Mouse (Mus musculus): Measurements from ENCODE around the gene Rnaseh2c.
A peak's percentile ranks its signal among the peaks of the same experiment; 100 is the strongest.

The Rnaseh2c gene

DNA sequence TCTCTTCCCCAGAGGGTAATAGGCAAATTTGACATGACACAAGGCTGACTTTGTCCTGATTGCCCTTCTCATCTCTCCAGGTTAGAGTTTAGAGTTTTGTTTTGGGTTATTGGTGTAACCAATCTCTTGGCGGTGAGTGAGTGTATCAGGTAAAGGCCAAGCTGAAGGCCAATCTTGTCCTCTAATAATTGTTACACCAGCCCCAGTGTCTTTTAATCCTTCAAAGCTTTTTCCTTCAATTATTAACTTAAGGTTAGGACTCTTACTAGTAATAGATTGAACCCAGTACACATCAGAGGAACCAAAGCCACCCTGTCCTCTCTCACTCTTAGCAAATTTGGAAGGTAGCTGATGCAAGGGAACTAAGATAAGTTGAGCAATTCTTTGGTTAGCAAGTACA is 26.3 kb upstream of the Rnaseh2c start:
- DNase-seq: peak; percentile 63

DNA sequence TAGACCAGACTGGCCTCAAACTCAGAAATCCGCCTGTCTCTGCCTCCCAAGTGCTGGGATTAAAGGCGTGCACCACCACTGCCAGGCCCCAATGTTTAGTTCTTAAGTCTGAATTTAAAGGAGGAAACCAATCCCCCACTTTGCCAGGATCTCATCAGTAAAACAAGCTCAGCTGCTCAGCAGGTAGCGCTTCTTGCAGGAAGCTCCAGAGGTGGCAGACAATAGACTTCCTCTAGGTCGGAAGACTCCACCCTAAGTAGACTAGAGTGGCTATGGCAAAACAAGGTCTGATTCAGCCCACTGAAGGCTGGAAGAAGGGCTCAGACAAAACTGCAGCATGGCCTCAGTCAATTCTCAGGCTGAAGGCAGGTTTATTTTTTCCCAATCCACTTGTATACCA is 21.7 kb upstream of the Rnaseh2c start:
- no peak for DNase-seq

DNA sequence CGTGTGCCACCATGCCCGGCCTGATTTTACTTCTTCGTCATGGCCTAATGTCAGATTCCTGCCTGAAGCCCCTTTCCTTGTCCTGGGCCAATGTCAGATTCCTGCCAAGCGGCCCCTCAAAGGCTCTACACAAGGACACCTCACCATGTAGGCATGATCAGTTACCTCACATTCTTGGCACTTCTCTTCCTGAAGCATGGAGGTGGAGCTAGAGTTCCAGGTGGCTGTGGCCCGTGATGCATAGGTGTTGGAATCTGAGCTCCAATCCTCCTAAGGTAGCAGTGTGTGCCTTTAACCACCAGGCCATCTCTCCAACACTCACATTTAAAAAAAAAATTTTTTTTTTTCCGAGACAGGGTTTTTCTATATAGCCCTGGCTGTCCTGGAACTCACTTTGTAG is 20.9 kb upstream of the Rnaseh2c start:
- no peak for DNase-seq

DNA sequence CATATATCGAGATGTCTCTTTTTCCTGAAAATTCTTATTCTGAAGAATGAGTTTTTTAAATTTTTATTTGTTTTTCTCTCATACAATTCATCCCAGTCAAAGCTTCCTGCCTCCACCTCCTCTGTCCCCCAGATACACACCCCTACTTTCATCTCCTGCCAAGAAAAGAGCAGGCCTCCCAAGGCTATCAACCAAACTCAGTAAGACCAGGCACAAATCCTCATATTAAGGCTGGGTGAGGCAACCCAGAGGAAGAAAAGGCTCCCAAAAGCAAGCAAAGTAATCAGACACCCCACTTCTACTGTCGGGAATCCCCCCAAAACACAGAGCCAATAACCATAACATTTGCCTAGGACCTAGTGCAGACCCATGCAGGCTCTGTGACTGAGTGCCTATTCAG is 19.7 kb upstream of the Rnaseh2c start:
- no peak for DNase-seq

DNA sequence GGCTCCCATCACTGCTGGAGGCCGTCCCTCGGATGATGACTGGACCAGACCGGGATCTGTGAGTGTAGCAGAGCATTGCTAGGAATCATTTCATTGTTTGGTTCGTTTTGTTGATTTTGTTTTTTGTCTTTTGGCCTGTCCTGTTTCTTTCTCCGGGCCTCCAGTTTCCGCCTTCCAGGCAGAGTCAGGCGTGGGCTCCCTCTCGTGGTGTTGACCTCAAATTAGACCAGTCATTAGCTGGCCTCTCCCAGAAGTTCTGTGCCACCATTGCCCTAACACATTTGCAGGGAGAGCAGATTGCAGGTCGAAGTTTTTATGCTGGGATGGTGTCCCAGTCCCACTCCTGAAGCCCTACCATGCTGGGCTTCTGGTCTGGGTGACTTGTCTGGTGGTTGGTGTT is 12.5 kb upstream of the Rnaseh2c start:
- DNase-seq: no peak

DNA sequence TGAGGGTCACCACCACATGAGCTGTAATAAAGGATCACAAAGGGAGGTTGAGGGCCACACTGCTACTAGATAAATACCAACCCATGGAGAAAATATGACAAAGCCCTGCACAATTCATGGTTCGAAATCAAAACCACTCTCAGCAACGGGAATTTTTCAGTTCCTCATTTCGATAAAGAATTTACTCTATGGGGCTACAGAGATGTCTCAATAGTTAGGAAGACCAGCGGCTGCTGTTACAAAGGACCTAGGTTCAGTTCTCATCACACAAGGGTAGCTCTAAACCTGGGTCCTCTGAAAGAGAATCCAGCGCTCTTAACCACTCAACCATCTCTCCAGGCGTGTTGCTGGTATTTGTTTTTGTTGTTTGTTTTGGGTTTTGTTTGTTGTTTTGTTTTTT is 9.8 kb upstream of the Rnaseh2c start:
- DNase-seq: no peak

DNA sequence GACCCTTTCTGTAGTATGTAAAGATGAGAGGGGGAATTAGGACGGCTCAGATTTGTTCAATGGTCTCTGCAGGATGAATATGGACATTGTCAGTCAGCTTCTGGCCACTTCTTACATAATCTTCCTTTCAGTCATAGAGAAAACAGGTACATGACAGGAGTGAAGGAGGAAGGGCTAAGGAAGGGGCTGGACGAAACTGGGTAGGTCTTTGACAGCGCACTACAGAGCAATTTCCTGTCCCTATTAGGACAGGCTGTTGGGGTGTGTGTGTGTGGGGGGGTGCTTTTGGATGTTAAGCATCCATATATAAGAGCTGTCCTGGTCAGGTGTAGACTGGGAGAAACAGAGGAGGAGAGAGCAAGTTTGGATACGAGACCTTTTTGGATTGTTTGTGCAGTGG is 2.4 kb upstream of the Rnaseh2c start:
- no peak for DNase-seq

DNA sequence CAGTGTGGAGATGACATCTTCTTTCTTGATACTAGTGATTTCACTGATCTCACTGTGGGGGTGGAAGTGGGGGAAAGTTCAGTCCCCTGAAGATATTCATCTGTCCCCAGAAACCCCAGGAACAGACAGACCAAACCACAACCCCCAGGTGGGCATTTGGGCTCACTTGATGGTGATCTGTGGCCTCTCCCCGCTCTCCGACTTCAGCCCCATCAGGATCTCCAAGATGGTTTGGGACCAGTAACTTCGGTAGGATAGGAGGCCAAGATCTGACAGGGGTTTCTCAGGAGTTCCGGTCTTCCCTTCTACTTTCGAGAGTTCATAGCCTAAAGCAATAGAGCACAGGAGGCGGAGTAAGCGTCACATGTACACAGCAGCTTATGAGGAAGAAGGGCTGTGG is 2.0 kb downstream of the Rnaseh2c start:
- no peak for DNase-seq

DNA sequence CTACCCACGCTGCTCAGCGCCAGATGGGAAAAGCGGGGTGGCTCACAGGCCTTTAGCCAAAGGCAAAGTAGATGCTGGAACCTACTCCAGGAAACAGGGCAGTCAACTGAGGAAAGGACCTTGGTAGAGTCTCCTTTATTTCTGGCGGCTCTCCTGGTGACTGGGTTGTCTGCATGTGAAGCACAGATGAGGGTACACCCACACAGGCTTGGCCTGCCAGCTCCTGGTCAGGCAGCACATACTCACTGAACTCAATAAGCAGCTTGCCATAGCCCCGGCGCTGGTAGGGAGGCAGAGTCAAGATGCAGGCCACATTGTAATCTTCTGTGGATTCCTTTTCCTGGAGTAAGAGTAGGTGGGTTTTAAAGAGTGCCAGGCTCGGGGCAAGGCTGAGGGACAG is 3.5 kb downstream of the Rnaseh2c start:
- DNase-seq: no peak

DNA sequence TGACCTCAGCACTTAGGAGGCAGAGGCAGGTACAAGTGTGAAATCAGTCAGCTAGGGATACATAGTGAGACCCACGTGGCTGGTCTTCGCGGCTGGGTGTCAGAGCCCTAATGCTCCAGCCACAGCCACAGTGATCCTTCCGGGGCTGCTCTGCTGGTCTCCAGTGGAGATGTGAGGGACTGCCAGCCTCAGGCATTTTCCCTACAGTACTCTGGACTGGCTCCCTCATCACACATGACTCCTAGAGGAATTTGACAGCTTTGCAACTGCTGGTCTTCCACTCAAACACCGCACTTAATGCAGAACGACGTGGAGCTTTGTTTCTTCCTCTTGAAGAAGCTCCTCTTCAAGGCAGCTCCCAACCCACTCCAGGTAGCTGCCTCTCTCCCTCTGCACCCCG is 4.5 kb downstream of the Rnaseh2c start:
- DNase-seq: no peak

DNA sequence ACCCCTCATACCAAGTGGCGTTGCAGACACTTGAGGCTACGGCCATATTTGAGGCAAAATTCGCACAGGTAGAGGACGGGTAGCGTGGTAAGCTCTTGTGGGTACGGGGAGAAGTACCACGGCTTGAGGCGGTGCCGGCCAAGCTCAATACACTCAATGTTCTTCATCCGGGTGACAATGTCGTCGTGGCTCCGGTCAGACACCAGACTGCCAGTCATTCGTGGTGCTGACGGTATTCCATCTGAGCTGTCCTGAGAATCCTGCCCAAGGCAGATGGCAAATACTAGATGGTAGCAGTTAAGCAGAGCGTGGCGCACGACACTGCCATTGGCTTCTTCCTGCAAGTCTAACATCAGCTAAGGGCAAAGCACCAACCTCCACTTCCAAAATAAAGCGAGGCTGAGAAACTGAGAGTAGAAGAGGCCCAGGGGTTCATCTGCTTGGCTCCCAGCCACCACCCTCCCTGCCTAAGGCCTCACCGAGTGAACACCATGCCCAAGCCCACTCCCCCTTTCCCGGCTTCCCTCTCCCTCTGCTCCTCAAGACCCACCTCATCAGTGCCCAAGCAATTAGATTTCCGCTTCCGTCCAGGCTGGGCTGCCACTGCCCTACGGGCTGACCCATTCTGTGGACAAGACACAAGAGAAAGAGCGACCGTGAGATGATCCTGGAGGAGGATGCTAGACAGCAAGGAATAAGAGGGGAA is 6.2 kb downstream of the Rnaseh2c start:
- DNase-seq: no peak

DNA sequence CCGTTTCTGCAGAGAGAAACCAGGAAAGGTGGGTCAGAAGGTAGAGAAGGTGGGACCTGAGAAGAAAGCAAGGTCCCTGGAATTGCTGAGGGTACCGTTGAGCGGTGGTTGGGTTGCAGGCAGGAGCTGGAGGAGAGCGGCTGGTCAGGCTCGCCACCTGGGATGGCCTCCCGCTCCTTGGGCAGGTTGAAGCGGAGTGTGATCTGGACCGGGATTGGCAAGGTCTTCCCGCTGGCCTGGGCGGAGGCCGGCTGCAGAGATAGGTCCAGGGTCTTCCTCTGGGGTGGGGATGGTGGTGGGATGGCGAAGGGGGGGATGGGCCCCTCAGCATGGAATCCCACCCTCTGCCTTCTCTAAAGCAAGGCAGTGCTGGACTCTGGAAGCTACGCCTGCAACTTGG is 7.0 kb downstream of the Rnaseh2c start:
- DNase-seq: no peak

DNA sequence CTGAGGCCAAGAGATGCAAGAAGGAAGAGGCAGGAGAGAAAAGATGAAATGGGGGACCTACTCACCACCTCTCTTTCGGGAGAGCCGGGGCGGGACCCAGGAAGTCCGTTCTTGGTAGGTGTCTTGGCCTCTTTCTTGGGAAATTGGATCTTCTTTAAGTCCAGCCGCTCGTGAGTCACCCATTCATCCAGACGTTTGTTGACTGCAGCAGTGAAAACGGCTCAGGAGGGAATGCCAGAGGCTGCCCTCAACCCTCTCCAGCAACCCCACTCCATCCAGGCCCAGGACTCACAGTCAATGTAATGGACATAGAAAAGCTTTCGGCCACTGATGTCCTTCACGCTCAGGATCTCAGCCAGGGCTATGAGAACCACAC is 7.5 kb downstream of the Rnaseh2c start:
- DNase-seq: no peak

DNA sequence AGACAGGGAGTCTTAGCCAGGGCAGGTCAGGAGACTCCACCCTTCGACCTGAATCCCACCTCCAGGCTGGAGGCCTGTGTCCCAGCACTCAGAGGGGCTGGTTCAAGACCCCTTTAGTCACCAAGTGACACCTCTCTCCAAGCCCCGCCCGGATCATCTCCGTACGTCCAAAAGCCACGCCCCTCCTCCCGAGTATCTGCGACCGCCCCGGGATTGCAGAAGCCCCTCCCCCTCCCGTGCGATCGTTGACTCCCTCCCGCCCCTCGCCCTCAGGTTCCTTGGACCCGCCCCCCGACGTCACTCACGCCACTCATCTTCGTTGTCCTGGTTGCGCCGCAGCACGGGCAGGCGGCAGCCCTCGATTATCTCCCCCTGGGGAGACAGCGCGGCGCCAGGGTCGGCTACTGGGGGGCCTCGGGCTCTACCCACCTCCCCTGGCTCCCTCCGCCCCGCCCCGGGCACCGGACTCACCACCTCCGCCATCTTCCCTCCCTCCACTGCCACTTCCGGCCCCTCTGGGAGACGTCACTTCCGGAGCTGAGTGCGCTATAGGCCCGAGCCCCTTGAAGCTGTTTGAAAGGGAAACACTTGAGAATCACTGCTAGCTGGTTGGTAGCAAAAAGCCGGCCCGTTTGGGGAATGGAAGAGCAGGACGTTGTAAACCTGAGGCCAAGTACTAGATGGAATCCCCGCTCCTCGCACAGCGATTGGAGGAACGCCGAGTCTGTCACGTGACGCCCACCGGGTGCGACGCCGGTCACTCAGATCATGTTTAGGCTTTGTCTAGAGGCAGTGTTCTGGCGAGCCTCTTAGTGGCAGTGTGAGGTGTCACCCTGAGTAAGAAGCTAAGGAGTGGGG is 8.1 kb downstream of the Rnaseh2c start, which contains the start of gene Kat5:
Kat5 (minus strand) TSS at position 691 of the 858 bp plus-strand sequence.
- peak; percentile 95 for DNase-seq

DNA sequence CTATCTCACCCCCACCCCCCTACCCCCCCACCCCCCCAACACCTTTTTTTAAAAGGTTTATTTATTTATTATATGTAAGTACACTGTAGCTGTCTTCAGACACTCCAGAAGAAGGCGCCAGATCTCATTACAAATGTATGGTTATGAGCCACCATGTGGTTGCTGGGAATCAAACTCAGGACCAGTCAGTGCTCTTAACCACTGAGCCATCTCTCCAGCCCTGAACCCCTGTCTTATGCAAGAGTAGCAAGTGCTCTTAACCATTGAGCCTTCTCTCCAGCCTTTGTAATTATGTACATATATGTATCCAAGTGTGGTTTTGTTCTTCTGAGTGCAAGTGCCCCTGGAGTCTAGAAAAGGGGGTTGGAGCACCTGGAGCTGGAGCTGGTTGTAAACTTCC is 10.3 kb downstream of the Rnaseh2c start:
- DNase-seq: no peak

DNA sequence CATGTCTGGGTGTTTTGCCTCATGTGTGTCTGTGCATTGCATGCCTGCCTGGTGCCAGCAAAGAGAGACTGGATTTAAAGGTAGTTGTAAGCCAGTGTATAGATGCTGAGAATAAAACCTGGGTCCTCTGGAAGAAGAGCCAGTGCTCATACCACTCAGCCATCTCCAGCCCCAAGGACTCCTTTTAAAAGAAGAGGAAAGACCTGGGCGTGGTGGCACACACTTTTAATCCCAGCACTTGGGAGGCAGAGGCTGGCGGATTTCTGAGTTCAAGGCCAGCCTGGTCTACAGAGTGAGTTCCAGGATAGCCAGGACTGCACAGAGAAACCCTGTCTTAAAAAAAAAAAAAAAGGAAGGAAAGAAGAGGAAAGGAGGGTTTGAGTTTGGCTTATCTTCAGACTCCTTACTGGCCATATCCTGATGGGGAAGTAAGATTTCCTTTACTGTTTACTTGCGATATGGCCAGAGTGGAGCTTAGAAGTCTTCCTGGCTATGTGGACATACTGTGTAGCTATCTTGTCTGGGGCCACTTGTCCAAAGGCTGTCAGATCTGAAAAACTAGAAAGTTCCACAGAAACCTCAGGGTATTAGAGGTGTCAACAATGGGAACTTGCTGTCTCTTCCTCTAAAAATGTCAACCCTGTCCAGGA is 11.2 kb downstream of the Rnaseh2c start:
- no peak for DNase-seq

DNA sequence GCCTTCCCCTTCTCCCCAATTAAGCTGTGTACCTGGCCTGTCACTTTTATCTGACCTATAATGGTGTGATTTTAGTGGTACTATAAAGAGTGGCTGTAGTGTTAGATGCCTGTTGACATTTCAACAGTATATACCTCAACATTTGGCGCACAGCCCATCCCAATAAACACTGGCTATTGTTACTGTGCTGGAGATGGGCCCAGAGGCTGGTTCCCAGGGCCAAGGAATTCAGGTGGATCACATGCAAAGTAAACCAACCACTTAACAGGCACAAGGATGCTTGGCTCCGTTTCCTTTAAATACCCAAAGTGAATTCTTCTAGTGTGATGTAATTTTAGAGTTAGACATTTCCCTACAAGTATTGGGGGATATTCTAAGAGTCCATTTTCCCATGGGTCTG is 13.3 kb downstream of the Rnaseh2c start:
- no peak for DNase-seq

DNA sequence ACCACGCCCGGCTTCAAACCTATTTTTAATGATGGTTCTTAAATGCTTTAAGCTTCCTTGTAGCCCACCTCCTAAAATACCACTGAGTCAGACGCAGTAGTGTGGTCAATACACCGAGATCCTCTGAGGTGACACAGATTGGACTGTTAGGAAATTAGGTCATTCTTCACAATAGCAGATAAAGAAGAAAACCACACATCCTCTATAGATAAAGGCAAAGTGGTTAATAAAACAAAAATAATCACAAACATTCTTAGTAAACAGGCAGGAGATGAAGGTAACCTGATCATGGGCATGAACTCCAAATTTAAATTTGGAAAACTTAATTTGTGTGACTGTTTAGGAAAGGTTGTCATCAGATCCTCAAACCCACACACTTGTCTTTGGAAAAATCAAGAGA is 18.3 kb downstream of the Rnaseh2c start:
- no peak for DNase-seq

DNA sequence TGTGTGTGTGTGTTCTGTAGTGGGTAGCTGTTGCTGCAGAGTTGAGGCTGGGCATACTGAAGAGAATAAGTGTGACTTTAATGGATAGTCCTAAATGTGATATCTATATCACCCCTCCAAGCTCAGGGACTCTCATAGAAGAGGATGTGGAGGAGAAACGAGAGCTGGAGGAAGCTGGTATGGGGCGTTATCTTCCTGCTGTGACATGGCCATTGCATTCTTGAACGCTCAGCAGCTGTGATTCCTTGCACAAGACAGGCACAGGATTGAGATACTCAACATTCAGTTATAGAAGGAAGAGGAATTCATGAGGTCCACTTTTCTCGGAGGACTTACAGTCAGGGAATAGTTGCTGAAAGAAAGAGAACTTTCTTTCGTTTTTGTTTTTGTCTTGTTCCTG is 20.2 kb downstream of the Rnaseh2c start:
- no peak for DNase-seq

DNA sequence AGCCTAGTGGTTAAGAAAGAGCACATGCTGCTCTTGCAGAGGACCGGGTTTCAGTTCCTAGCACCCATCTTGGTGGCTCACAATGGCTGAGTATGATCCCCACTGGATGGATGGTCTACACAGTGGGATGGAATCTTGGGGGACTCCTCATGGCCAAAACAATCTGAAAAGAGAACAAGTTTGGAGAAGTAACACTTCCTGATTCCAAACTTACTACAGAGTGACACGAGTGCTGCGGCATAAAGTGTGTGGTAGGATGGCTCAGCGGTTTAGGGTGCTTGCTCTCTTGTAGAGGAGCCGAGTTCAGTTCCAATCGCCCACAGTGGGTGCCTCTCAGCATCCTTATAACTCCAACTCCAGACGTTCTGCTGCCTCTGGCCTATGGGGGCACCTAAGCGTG is 23.6 kb downstream of the Rnaseh2c start:
- DNase-seq: no peak

DNA sequence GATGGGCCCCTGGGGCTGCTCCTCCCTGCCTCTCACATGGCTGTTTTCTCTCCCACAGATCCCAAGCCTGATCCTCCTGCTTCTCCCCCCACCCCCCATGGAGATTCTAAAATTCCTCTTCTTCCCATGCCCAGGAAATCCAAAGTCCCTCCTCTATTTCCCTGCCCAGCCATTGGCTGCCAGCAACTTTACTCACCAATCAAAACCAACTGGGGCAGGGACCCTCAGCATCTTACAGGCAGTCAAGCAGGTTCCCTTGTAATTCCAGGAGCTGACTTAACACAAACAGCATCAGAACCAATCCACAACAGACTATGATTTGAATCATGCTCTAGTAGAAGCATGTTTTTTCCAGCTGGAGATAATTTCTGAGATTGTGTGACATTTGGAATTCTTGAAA is 28.2 kb downstream of the Rnaseh2c start:
- DNase-seq: no peak

DNA sequence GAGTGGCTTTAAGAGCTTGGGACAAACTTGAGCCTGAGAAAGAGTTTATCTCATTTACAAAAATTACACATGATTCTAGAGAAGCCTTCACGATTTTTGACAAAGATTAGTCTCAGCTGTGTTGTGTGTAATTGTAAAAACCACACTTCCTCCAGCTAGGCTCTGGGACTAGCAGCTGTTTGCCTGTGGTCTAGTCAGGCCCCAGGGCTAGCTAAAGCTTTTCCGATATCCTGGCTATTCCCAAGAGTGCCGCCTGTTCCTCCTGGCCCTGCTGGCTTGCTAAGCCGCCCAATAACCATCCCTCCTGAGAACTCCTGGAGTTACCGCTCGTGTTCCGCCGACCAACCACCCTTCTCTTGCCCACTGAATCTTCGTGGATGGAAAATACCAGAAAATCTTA is 30.4 kb downstream of the Rnaseh2c start:
- DNase-seq: no peak

DNA sequence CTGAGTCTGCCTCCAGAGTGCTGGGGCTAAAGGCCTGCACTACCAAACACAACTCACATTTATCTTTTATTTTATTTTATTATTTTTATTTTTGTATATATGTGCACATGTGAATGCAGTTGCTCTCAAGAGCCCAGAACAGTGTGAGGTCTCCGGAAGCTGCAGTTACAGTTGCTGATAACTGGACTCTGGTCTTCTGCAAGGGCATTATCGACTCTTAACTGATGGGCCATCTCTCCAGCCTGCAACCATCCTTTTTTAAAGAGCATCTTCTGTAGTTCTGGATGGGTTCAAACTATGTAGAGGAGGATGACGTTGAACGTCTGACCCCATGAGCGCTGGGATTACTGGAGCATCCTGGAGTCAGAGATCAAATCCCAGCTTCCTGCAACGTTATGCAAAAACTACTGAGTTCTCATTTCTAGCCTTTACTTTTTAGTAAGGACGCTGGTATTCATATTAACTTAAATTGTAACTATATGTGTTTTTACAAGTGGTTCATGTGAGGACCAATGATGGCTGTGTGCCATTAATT is 34.4 kb downstream of the Rnaseh2c start:
- DNase-seq: no peak

DNA sequence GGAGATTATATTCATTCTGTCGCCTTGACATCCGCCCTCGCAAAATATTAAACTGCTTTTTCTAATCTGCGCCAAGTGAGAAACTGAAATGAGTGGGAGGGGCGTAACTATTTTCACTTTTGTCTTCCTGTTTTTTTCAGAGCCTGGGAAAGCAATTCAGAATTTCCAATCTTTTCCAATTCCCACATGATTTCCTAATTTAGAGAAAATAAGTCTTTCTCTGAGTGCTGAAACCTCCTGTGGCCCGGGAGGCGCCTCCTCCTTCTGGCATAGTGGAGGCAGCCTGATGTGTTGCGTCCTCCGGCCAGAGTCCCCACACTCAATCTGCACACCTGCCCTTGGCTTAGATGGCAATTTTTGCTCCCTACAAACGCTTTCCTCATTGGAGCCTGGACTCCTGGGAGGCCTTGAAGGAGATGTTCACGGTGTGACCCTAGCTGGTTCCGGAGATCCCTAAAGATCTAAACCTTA is 34.9 kb downstream of the Rnaseh2c start:
- DNase-seq: peak; percentile 77
